Mouse (Mus musculus) cortical plate, adult 2 months (tissue): Measurements from ENCODE around the gene Pus10. TPM values are rescaled to one million over a fixed set of nuclear protein-coding genes. Genes with fewer than 3 reads are reported as not detected.

Source experiments
- H3K27ac ChIP-seq: fragments of 200-500 bp; 2 replicates; pipeline ENCODE4 v1.5.1; 2012; ENCODE audit warnings: low read length, control low read depth, inconsistent platforms; ENCODE audit not compliant: insufficient read depth
- H3K4me1 ChIP-seq: fragments of 200-500 bp; 2 replicates; pipeline ENCODE4 v1.6.1; 2011; ENCODE audit warnings: low read length; ENCODE audit not compliant: control insufficient read depth, insufficient read depth
- H3K4me3 ChIP-seq: fragments of 200-500 bp; 2 replicates; pipeline ENCODE4 v1.5.1; 2011; ENCODE audit warnings: mild to moderate bottlenecking, low read length, control low read depth; ENCODE audit not compliant: insufficient read depth
- CTCF ChIP-seq: fragments of 200-500 bp; IDR thresholded peaks from 2 replicates; pipeline ENCODE4 v1.5.1; 2011; ENCODE audit warnings: mild to moderate bottlenecking, control low read depth, low read length; ENCODE audit not compliant: insufficient read depth; ENCODE audit errors: extremely low read depth
- POLR2A ChIP-seq: fragments of 200-500 bp; IDR thresholded peaks from 2 replicates; pipeline ENCODE4 v1.6.1; 2011; ENCODE audit warnings: mild to moderate bottlenecking, low read length, control low read depth; ENCODE audit not compliant: insufficient read depth; ENCODE audit errors: extremely low read depth
- polyA plus RNA-seq: library from polyadenylated mRNA; depleted of rRNA; stranded (reverse); fragments of >200 nt; gene quantifications from 2 replicates; pipeline ENCODE4 v1.2.3, GENCODE M21; 2012

Gene Pus10
- polyA plus RNA-seq, 1 experiment: 9.5 TPM

DNA sequence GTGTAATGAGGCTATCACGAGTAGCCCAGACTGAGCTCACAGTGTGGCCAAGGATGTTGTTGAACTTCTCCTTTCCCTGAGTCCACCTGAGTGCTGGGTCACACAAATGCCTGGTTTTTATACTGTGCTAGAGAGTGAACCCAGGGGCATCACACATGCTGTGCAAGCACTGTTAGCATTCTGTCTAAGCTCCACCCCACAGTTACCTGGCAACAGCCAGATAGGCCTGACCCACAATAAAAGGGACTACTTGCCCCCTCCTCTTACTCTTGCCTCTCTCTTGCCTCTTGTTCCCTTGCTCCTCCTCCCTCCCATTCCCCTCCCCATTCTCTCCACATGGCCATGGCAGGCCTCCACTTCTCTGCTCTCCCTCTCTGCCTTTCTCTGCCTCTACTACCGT, 56.9 kb downstream of the Pus10 start:
- Histone ChIP-seq H3K27ac (no peak overlapping the region), H3K4me3 (no peak overlapping the region), H3K4me1 (no peaks in the 10 kb centered on the region)
- no peak for TF ChIP-seq POLR2A
- no peak for TF ChIP-seq CTCF

DNA sequence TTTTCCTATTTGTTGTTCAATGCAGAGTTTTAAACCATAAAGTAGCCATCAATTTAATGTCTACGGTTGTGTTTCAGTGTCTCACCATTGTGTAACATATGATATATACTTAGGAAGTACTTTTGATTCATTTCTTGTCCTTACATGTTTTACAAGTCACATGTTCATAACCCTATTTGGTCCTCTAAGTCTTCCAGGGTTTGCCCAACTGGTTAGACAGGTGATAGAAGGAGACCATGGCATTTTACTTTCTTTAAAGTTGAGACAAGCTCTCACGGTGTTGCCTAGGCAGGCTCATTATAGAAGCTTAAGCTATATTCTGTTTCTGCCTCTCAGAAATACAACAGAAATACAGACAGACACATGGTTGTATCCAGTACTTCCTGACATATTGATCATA, 60.4 kb downstream of the Pus10 start:
- TF ChIP-seq POLR2A (no peak), CTCF (no peak)
- Histone ChIP-seq H3K4me3 (no peak overlapping the region), H3K27ac (no peak overlapping the region), H3K4me1 (no peaks in the 10 kb centered on the region)

DNA sequence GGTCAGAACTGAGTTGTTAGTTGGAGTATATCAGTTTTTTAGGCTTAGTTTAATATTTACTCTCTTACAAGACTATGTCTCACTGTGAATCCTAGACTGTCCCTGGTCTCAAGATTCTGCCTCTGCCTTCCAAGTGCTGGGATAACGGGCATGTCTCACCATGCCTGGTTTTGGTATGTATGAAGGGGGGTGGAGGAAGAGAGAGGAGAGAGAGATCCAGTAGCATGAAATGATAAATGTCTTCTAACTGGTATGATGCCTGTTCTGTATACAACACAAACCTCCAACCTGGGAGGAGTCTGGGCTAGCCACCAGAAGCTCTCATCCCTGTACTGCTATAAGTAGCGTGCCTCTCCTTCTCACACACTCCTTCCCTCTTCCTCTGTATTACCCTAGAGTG, 61.0 kb downstream of the Pus10 start:
- Histone ChIP-seq H3K27ac (no peak overlapping the region), H3K4me1 (no peaks in the 10 kb centered on the region), H3K4me3 (no peak overlapping the region)
- TF ChIP-seq CTCF: no peak
- TF ChIP-seq POLR2A: no peak

DNA sequence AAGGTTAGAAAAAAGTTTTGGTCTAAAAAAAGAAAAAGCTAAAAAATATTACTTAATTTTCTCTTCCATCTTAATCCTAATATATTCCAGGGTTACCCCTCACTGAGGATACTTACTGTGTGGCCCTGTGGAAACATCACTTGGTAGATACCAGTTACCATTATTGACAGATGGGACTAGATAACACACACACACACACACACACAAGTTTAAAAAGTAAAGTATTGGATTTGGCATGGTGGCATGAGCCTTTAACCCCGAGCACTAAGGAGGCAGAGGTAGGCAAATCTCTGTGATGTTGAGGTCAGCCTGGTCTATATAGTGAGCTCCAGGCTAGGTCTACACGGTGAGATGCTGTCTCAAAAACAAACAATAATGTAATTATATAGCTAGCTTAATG, 62.7 kb downstream of the Pus10 start:
- Histone ChIP-seq H3K4me3 (no peak overlapping the region), H3K27ac (no peak overlapping the region), H3K4me1 (no peaks in the 10 kb centered on the region)
- no peak for TF ChIP-seq POLR2A
- TF ChIP-seq CTCF: no peak

DNA sequence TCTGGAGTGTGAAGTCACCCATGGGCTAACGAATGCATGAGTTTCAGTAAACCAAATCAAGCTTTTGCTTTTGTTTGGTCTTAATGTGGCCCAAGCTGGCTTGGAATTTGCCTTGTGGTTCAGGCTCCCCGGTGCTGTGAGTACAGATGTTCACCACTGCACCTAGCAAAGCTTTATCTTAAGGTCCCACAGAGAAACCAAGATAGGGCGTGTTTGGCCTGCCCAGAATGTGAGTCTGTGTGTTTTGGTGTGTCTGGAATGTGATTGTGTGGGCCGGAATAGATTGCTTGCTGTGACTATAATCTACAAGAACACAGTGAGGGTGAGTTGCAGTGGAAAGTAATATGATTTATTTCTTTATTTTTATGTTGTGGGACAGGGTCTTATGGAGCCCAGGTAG, 64.6 kb downstream of the Pus10 start:
- H3K4me3 ChIP-seq: no peak overlapping the region
- H3K4me1 ChIP-seq: no peaks in the 10 kb centered on the region
- no peak overlapping the region for H3K27ac ChIP-seq
- TF ChIP-seq POLR2A: no peak
- TF ChIP-seq CTCF: no peak

DNA sequence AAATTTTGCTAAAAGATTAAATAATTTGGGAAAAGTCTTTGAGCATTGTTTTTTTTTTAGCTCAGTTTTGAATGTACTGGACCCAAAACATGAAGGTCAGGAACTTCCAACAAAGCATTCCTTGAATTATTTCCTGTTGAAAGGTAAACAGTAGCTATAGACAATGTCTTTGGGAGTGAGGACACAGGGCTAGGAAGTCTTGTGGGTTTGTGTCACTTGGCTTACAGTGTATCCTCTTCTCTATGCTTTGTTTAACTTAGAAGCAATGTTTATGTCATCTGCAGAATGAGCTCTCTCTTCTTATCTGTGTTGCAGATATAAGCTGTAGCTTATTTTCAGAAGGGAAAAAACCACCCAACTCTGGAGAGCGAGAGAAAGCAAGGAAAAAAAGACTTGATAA, 67.4 kb downstream of the Pus10 start:
- H3K27ac ChIP-seq: no peak overlapping the region
- H3K4me1 ChIP-seq: peaks cover 2% of the 10 kb centered on the region; the same call in 1 of the 2 replicates
- TF ChIP-seq POLR2A (no peak), CTCF (no peak)
- H3K4me3 ChIP-seq: no peak overlapping the region

DNA sequence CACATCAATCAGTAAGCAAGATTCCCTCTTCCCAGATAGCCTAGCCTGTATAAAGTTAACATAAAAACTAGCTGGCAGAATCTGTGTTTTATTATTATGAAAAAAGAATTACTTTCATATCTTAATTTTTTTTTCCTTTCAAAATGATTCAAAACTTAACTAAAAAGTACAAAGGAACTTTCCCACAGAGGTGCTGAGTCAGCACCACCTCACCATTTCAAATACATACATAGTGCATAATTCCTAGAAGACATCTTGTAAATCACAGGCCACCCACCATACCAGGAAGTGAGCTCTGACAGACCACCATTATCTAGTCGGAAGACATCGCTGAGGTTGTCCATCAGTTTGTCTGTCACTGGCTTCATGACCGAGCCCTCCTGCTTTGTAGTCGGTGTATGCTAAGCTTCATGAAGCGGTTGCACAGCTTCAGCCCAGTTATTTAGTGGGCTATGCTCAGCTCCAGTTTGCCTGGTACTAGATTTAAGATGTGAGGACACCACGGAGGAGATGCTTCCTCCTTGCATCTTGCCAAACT, 69.3 kb downstream of the Pus10 start:
- H3K27ac ChIP-seq: no peak overlapping the region
- no peak overlapping the region for H3K4me3 ChIP-seq
- TF ChIP-seq CTCF (no peak), POLR2A (no peak)
- H3K4me1 ChIP-seq: peaks cover 2% of the 10 kb centered on the region; the same call in 1 of the 2 replicates

DNA sequence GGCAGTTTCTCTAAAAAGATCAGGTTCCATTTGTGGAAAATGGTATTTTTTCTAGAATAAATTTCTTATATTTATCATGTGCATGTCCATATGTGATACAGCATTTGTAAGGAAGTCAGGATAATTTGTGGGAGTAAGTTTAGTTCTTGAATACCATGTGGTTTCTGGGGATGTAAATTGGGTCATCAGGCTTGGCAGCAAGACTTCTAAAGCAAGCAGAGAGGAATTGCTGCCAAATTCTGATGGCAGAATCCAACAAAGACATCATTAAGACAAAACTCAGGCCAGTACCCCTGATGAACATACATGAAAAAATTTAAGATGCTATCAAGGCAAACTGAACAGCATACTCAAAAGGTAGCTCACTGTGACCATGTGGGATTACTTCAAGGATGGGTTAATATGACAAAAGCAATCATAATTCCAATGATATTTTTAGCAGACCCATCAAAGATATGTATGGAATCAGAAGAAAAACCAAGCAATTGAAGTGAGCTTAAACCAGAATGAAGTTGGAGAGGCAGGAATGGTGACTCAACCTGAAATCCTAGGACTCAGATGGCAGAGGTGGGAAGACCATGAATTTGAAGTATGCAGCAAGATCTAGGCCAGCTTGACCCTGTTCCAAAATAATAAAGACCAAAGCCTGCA, 70.5 kb downstream of the Pus10 start:
- Histone ChIP-seq H3K4me1 (peaks cover 2% of the 10 kb centered on the region; the same call in 1 of the 2 replicates), H3K27ac (no peak overlapping the region), H3K4me3 (no peak overlapping the region)
- TF ChIP-seq CTCF (no peak), POLR2A (no peak)

DNA sequence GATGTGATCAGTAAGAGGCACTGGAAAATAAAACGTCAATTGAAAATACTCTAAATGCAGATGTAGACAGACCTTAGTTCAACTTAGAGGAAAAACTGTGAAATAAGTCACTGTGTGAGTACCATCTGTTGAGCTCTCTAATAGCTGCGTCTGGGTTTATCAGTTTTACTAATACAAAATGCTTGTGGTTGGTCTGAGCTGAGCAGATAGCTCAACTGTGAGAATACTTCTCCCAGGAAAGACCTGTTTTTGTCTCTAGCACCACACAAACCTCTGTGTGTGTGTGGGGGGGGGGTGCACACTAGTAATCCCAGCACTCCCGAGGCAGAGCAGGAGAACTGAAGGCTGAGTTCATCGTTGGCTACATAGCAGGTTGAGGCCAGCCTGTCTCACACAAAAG, 75.4 kb downstream of the Pus10 start:
- H3K4me1 ChIP-seq: peaks cover 2% of the 10 kb centered on the region; the same call in 1 of the 2 replicates
- TF ChIP-seq POLR2A: no peak
- no peak for TF ChIP-seq CTCF
- no peak overlapping the region for H3K27ac ChIP-seq
- no peak overlapping the region for H3K4me3 ChIP-seq

DNA sequence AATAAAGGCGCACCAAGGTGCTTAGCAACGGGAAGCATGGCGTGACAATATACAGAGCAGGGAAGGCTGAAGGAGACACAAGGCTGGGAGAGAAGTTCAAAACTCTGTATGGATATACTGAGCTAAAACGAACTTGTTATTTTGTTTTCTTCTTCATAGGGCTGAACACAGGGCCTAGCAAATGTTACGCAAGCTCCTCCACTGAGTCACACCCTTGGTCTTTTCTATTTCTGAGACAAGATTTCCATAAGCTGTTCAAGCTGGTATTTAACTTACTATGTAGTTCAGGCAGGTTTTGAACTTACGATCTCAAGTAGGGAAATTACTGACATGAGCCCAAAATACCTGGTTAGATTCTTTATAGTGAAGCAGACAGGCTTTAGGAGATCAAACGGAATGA, 75.9 kb downstream of the Pus10 start:
- Histone ChIP-seq H3K4me3 (no peak overlapping the region), H3K27ac (no peak overlapping the region)
- TF ChIP-seq POLR2A (no peak), CTCF (no peak)

DNA sequence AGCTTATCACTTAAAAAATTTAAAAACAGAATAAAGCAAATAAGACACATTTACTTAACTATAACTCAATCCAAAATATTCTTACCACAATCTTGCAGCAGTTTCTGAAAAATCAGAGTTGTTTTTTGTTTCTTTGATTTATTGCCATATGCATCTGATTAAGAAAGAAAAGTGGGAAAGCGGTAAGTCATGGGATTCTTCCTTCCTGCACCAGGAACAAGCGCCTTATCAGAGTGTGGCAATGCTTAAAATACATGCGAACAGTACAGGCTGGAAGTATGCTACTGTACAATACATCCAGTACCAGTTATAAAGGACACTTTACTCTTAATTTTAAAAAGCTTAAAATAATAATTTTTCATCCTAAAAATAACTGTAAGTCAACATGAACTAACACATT, 78.9 kb downstream of the Pus10 start:
- no peak overlapping the region for H3K4me3 ChIP-seq
- no peak for TF ChIP-seq CTCF
- no peak for TF ChIP-seq POLR2A
- H3K27ac ChIP-seq: no peak overlapping the region
- no peaks in the 10 kb centered on the region for H3K4me1 ChIP-seq

More for the DNA sequence above, 75.9 kb downstream of the Pus10 start:
- no peaks in the 10 kb centered on the region; the same call in 1 of the 2 replicates for H3K4me1 ChIP-seq
